Comparison of ENCODE assay signal across 8 mouse cellular contexts in genomic region chr7:30170283-30170951, GRCm38 (mm10). TPM values are rescaled to one million over a fixed set of nuclear protein-coding genes. Genes with fewer than 3 reads are reported as not detected.
DNase-seq lines count a peak whose midpoint lies in the region; ATAC-seq lines count a peak whose summit lies in the region.

No protein-coding gene starts in this region.

- H3K36me3 ChIP-seq in neural tube, embryonic 11.5 days (ENCODE audit: control insufficient read depth, insufficient read depth, low read length): peaks cover 13% of the 10 kb centered on the region
- peaks cover 31% of the 10 kb centered on the region for H3K36me3 ChIP-seq in forebrain, embryonic 10.5 days (replicated peaks)
- peaks cover 22% of the 10 kb centered on the region for H3K36me3 ChIP-seq in limb, embryonic 15.5 days
- H3K36me3 ChIP-seq in stomach, embryonic 16.5 days (ENCODE audit: control insufficient read depth, insufficient read depth, low read length): peaks cover 19% of the 10 kb centered on the region; the same call in 1 of the 2 replicates

- 0 out of 2 replicates have a peak, but pooled peaks cover 7% of the 10 kb centered on the region for H3K9me3 ChIP-seq in neural tube, embryonic 11.5 days (ENCODE audit: control insufficient read depth, low read length)
- H3K9me3 ChIP-seq in forebrain, embryonic 10.5 days: peaks cover 31% of the 10 kb centered on the region
- H3K9me3 ChIP-seq in limb, embryonic 15.5 days: 0 out of 2 replicates have a peak, but pooled peaks cover 11% of the 10 kb centered on the region
- H3K9me3 ChIP-seq in stomach, embryonic 16.5 days (replicated peaks; ENCODE audit: control insufficient read depth, low read length): peaks cover 24% of the 10 kb centered on the region

- DNase-seq in neural tube, embryonic 11.5 days (ENCODE audit: low spot score): no peak
- no peak for DNase-seq in neural tube, embryonic 10.5 days (ENCODE audit: extremely low spot score, low spot score)
- DNase-seq in forebrain, embryonic 10.5 days (ENCODE audit: extremely low spot score, low spot score): no peak
- no peak for DNase-seq in frontal cortex, postnatal 14 days (ENCODE audit: low spot score in 2 of 2)
- DNase-seq in MN1 (ENCODE audit: low spot score): no peak
- no peak for DNase-seq in right cerebral cortex, adult 2 months (ENCODE audit: low spot score in 2 of 2)

- H3K9ac ChIP-seq in neural tube, embryonic 11.5 days (ENCODE audit: low read length): peak overlapping the region; percentile 93
- peak overlapping the region; percentile 64 for H3K9ac ChIP-seq in limb, embryonic 15.5 days
- H3K9ac ChIP-seq in stomach, embryonic 16.5 days (ENCODE audit: low read length): peak overlapping the region; percentile 95

- H3K4me3 ChIP-seq in neural tube, embryonic 11.5 days (ENCODE audit: low read depth, low read length): peak overlapping the region; percentile 57
- H3K4me3 ChIP-seq in forebrain, embryonic 10.5 days: peak overlapping the region; percentile 79
- peak overlapping the region; percentile 61 for H3K4me3 ChIP-seq in limb, embryonic 15.5 days
- peak overlapping the region; percentile 86 for H3K4me3 ChIP-seq in stomach, embryonic 16.5 days (replicated peaks; ENCODE audit: low read length)

- H3K27me3 ChIP-seq in neural tube, embryonic 11.5 days (ENCODE audit: control insufficient read depth, insufficient read depth, low read length): no peaks in the 10 kb centered on the region
- no peaks in the 10 kb centered on the region for H3K27me3 ChIP-seq in forebrain, embryonic 10.5 days (ENCODE audit: poor library complexity, severe bottlenecking)
- no peaks in the 10 kb centered on the region for H3K27me3 ChIP-seq in limb, embryonic 15.5 days
- no peaks in the 10 kb centered on the region for H3K27me3 ChIP-seq in stomach, embryonic 16.5 days (ENCODE audit: control insufficient read depth, insufficient read depth, low read length)

- H3K27ac ChIP-seq in neural tube, embryonic 11.5 days (ENCODE audit: low read depth, low read length): no peak overlapping the region
- peak overlapping the region; percentile 98 for H3K27ac ChIP-seq in forebrain, embryonic 10.5 days
- H3K27ac ChIP-seq in limb, embryonic 15.5 days: peak overlapping the region; percentile 93
- H3K27ac ChIP-seq in stomach, embryonic 16.5 days (ENCODE audit: low read length): peak overlapping the region; percentile 86; the same call in 1 of the 2 replicates

- peaks cover 3% of the 10 kb centered on the region; the same call in 1 of the 2 replicates for H3K4me1 ChIP-seq in neural tube, embryonic 11.5 days (ENCODE audit: control insufficient read depth, insufficient read depth, low read length)
- H3K4me1 ChIP-seq in forebrain, embryonic 10.5 days: peaks cover 12% of the 10 kb centered on the region
- peaks cover 8% of the 10 kb centered on the region for H3K4me1 ChIP-seq in limb, embryonic 15.5 days
- peaks cover 8% of the 10 kb centered on the region; the same call in 1 of the 2 replicates for H3K4me1 ChIP-seq in stomach, embryonic 16.5 days (ENCODE audit: control insufficient read depth, insufficient read depth, low read length)

- H3K4me2 ChIP-seq in neural tube, embryonic 11.5 days (ENCODE audit: low read depth): peak overlapping the region; percentile 54
- peak overlapping the region; percentile 59 for H3K4me2 ChIP-seq in limb, embryonic 15.5 days
- H3K4me2 ChIP-seq in stomach, embryonic 16.5 days (ENCODE audit: low read depth, low read length): peak overlapping the region; percentile 84

- WGBS in neural tube, embryonic 11.5 days: 38% methylated on average over 11 of the region's 11 CpGs
- WGBS in forebrain, embryonic 10.5 days: 29% methylated on average over 11 of the region's 11 CpGs
- 23% methylated on average over 11 of the region's 11 CpGs for WGBS in limb, embryonic 15.5 days
- 20% methylated on average over 11 of the region's 11 CpGs for WGBS in stomach, embryonic 16.5 days

- ATAC-seq in neural tube, embryonic 11.5 days (ENCODE audit: insufficient read depth, low FRiP score, low TSS enrichment): peak; percentile 30
- ATAC-seq in limb, embryonic 15.5 days (ENCODE audit: insufficient number of reproducible peaks, low FRiP score, low TSS enrichment, low read depth): peak; percentile 9
- ATAC-seq in stomach, embryonic 16.5 days (ENCODE audit: insufficient read depth, low FRiP score): peak; percentile 15

RNA-seq across cellular contexts. Expression of gene Zfp146, which starts 0.9 kb away (rescaled TPM):
- 14.3 and 15.1 TPM in 2 replicates for polyA plus RNA-seq in neural tube, embryonic 11.5 days (2014; fragmentation: Nextera tagmentation; extraction: Ambion mirVana)
- polyA plus RNA-seq in forebrain, embryonic 10.5 days (2016; fragmentation: Nextera tagmentation; extraction: Ambion mirVana): 20.3 and 21.1 TPM in 2 replicates
- 17.4 and 18.7 TPM in 2 replicates for polyA plus RNA-seq in limb, embryonic 15.5 days (2015; fragmentation: Nextera tagmentation; extraction: Ambion mirVana)
- polyA plus RNA-seq in stomach, embryonic 16.5 days (2015; fragmentation: Nextera tagmentation; extraction: Ambion mirVana): 12.2 and 12.6 TPM in 2 replicates

RNA-seq across cellular contexts. Expression of gene Cox7a1, which starts 13.5 kb away (rescaled TPM):
- 4.5 and 5.7 TPM in 2 replicates for polyA plus RNA-seq in neural tube, embryonic 11.5 days (2014; fragmentation: Nextera tagmentation; extraction: Ambion mirVana)
- polyA plus RNA-seq in forebrain, embryonic 10.5 days (2016; fragmentation: Nextera tagmentation; extraction: Ambion mirVana): 4.0 and 4.5 TPM in 2 replicates
- polyA plus RNA-seq in limb, embryonic 15.5 days (2015; fragmentation: Nextera tagmentation; extraction: Ambion mirVana): 3.4 and 10.1 TPM in 2 replicates
- polyA plus RNA-seq in stomach, embryonic 16.5 days (2015; fragmentation: Nextera tagmentation; extraction: Ambion mirVana): 12.8 and 25.0 TPM in 2 replicates

RNA-seq across cellular contexts. Expression of gene Capns1, which starts 28.2 kb away (rescaled TPM):
- polyA plus RNA-seq in neural tube, embryonic 11.5 days (2014; fragmentation: Nextera tagmentation; extraction: Ambion mirVana): 45.8 and 51.8 TPM in 2 replicates
- 45.9 and 51.2 TPM in 2 replicates for polyA plus RNA-seq in forebrain, embryonic 10.5 days (2016; fragmentation: Nextera tagmentation; extraction: Ambion mirVana)
- 102 and 117 TPM in 2 replicates for polyA plus RNA-seq in limb, embryonic 15.5 days (2015; fragmentation: Nextera tagmentation; extraction: Ambion mirVana)
- polyA plus RNA-seq in stomach, embryonic 16.5 days (2015; fragmentation: Nextera tagmentation; extraction: Ambion mirVana): 90.0 and 98.5 TPM in 2 replicates

RNA-seq across cellular contexts. Expression of gene Zfp382, which starts 48.7 kb away (rescaled TPM):
- 7.4 and 10.5 TPM in 2 replicates for polyA plus RNA-seq in neural tube, embryonic 11.5 days (2014; fragmentation: Nextera tagmentation; extraction: Ambion mirVana)
- polyA plus RNA-seq in forebrain, embryonic 10.5 days (2016; fragmentation: Nextera tagmentation; extraction: Ambion mirVana): 10.7 and 11.5 TPM in 2 replicates
- polyA plus RNA-seq in limb, embryonic 15.5 days (2015; fragmentation: Nextera tagmentation; extraction: Ambion mirVana): 13.2 and 13.8 TPM in 2 replicates
- polyA plus RNA-seq in stomach, embryonic 16.5 days (2015; fragmentation: Nextera tagmentation; extraction: Ambion mirVana): 9.5 TPM in 2 replicates
